17 mouse cellular contexts compared by ENCODE assay signal in the genomic region with DNA sequence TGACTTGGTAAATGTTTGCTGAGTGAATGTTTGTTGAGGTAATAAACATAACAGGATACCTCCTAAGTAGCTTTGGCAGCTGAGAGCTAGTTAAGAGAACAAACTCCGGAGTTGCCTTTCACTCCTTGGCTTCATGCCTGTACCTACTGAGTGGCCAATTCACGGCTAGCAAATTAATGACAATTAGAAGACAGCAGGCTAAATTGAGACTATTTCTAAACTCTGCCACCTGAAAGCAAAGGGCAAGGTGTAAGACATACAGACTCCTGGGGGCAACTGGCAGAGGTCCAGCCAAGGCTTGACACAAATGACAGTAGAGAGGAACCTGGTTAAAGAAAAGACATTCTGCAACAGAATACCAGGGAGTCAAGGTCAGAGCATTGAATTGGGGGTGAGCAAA.
DNase-seq lines count a peak whose midpoint lies in the region; ATAC-seq and TF ChIP-seq lines count a peak whose summit lies in the region.
"Had no signal": no experiment of that assay in that cellular context is flagged by ENCODE, and none has a peak within 500 bp of the region (broad histone marks: within the 10 kb centered on the region; RNA-seq: fewer than 3 reads in every experiment).

No protein-coding gene starts in this region.

- TF ChIP-seq CTCF in heart, postnatal 0 days (IDR thresholded peaks at IDR 0.05; ENCODE audit: low read depth) = no peak
- no peak for TF ChIP-seq CTCF in midbrain, postnatal 0 days (IDR thresholded peaks at IDR 0.05)

- no peak overlapping the region for H3K4me2 ChIP-seq in heart, postnatal 0 days (ENCODE audit: low read depth, low read length)
- no peak overlapping the region for H3K4me2 ChIP-seq in midbrain, postnatal 0 days (ENCODE audit: low read depth, low read length, poor library complexity, severe bottlenecking)
- no peak overlapping the region for H3K4me2 ChIP-seq in midbrain, embryonic 14.5 days (ENCODE audit: low read length)
- H3K4me2 ChIP-seq: hindbrain, embryonic 14.5 days; liver, embryonic 12.5 days had no signal

- H3K4me3 ChIP-seq in heart, postnatal 0 days (ENCODE audit: low read depth, low read length) = no peak overlapping the region
- H3K4me3 ChIP-seq in midbrain, postnatal 0 days (ENCODE audit: low read depth, low read length) = no peak overlapping the region
- H3K4me3 ChIP-seq in midbrain, embryonic 14.5 days (replicated peaks; ENCODE audit: low read depth, low read length) = no peak overlapping the region
- H3K4me3 ChIP-seq: forebrain, embryonic 10.5 days; heart, adult 2 months; liver, embryonic 12.5 days had no signal

- peak overlapping the region; percentile 30; the same call in 1 of the 2 replicates for H3K27ac ChIP-seq in heart, postnatal 0 days (ENCODE audit: low read depth)
- H3K27ac ChIP-seq in midbrain, postnatal 0 days (ENCODE audit: low read depth, low read length) = no peak overlapping the region
- H3K27ac ChIP-seq in midbrain, embryonic 14.5 days (replicated peaks; ENCODE audit: low read depth, low read length) = no peak overlapping the region
- H3K27ac ChIP-seq: forebrain, embryonic 10.5 days; heart, adult 2 months; hindbrain, embryonic 14.5 days; liver, embryonic 12.5 days had no signal

- peaks cover 17% of the 10 kb centered on the region; the same call in 1 of the 2 replicates for H3K4me1 ChIP-seq in heart, postnatal 0 days (ENCODE audit: control insufficient read depth, insufficient read depth)
- no peaks in the 10 kb centered on the region for H3K4me1 ChIP-seq in midbrain, postnatal 0 days (ENCODE audit: insufficient read depth, low read length)
- peaks cover 5% of the 10 kb centered on the region; the same call in 1 of the 2 replicates for H3K4me1 ChIP-seq in midbrain, embryonic 14.5 days (ENCODE audit: control insufficient read depth, insufficient read depth, low read length)
- H3K4me1 ChIP-seq: liver, embryonic 12.5 days had no signal

- no peak for ATAC-seq in heart, postnatal 0 days (ENCODE audit: insufficient read depth, low read depth)
- ATAC-seq in midbrain, postnatal 0 days (ENCODE audit: low FRiP score) = no peak
- no peak for ATAC-seq in midbrain, embryonic 14.5 days (ENCODE audit: low FRiP score, low TSS enrichment)
- ATAC-seq: intestine, postnatal 0 days; liver, embryonic 12.5 days; midbrain, embryonic 16.5 days; Patski had no signal

- H3K9ac ChIP-seq in heart, postnatal 0 days (replicated peaks; ENCODE audit: low read depth, low read length) = no peak overlapping the region
- H3K9ac ChIP-seq in midbrain, postnatal 0 days (replicated peaks; ENCODE audit: low read length, poor library complexity, severe bottlenecking) = no peak overlapping the region
- no peak overlapping the region for H3K9ac ChIP-seq in midbrain, embryonic 14.5 days (replicated peaks; ENCODE audit: low read length)
- H3K9ac ChIP-seq: hindbrain, embryonic 14.5 days; liver, embryonic 12.5 days had no signal

- no peak for TF ChIP-seq EP300 in heart, postnatal 0 days (IDR thresholded peaks at IDR 0.05; ENCODE audit: low read depth)

- intact Hi-C loops in heart, postnatal 36 days (cut with DNase I) = no loop called here

- no peaks in the 10 kb centered on the region for H3K27me3 ChIP-seq in heart, postnatal 0 days (ENCODE audit: control insufficient read depth, insufficient read depth, low read length)
- no peaks in the 10 kb centered on the region for H3K27me3 ChIP-seq in midbrain, postnatal 0 days (ENCODE audit: insufficient read depth, low read length)
- no peaks in the 10 kb centered on the region for H3K27me3 ChIP-seq in midbrain, embryonic 14.5 days (ENCODE audit: control insufficient read depth, insufficient read depth, low read length)
- H3K27me3 ChIP-seq: liver, embryonic 12.5 days; Patski had no signal

- DNase-seq in cerebellum, postnatal 10 days = peak; percentile 45 to 52
- DNase-seq in cerebellum, postnatal 4 days (ENCODE audit: low spot score in 2 of 2) = no peak
- DNase-seq in heart, postnatal 0 days (ENCODE audit: low spot score) = no peak
- DNase-seq in heart, postnatal 36 days = no peak
- DNase-seq in midbrain, postnatal 0 days (ENCODE audit: low spot score) = peak; percentile 24
- DNase-seq in midbrain, embryonic 14.5 days = no peak
- no peak for DNase-seq in layer of hippocampus, postnatal 36 days
- no peak for DNase-seq in ovary, adult 18-20 months (ENCODE audit: low spot score)
- DNase-seq: B cell, adult 2 months; thymus, postnatal 4 days had no signal

- H3K36me3 ChIP-seq in heart, postnatal 0 days (replicated peaks; ENCODE audit: control insufficient read depth, insufficient read depth, low read length) = no peaks in the 10 kb centered on the region
- H3K36me3 ChIP-seq in midbrain, postnatal 0 days (ENCODE audit: insufficient read depth, low read length) = no peaks in the 10 kb centered on the region
- H3K36me3 ChIP-seq in midbrain, embryonic 14.5 days (ENCODE audit: control insufficient read depth, insufficient read depth, low read length) = no peaks in the 10 kb centered on the region
- H3K36me3 ChIP-seq: forebrain, embryonic 10.5 days; liver, embryonic 12.5 days had no signal

- no peaks in the 10 kb centered on the region for H3K9me3 ChIP-seq in heart, postnatal 0 days (replicated peaks; ENCODE audit: control insufficient read depth, low read length)
- no peaks in the 10 kb centered on the region for H3K9me3 ChIP-seq in midbrain, postnatal 0 days (ENCODE audit: low read length)
- no peaks in the 10 kb centered on the region for H3K9me3 ChIP-seq in midbrain, embryonic 14.5 days (ENCODE audit: control insufficient read depth, low read length)
- H3K9me3 ChIP-seq: forebrain, embryonic 10.5 days; liver, embryonic 12.5 days had no signal

- WGBS in heart, postnatal 0 days = 26% methylated on average over 2 of the region's 2 CpGs
- WGBS in midbrain, postnatal 0 days = 59% methylated on average over 2 of the region's 2 CpGs
- 68% methylated on average over 2 of the region's 2 CpGs for WGBS in midbrain, embryonic 14.5 days

Comparison
In these comparisons a context has a peak if more than half of its experiments do, and no peak if none do; other contexts are left out.
1. DNase-seq: peak in cerebellum, postnatal 10 days (2 of 2) and midbrain, postnatal 0 days (single experiment); none in cerebellum, postnatal 4 days (0 of 2), heart, postnatal 0 days (single experiment), heart, postnatal 36 days (0 of 2), midbrain, embryonic 14.5 days (single experiment), layer of hippocampus, postnatal 36 days (0 of 2) and ovary, adult 18-20 months (single experiment).